Mouse (Mus musculus) kidney, embryonic 16.5 days (tissue): Measurements from ENCODE around the gene Unc93b1. TPM values are rescaled to one million over a fixed set of nuclear protein-coding genes. Genes with fewer than 3 reads are reported as not detected.

Experiments used
- ATAC-seq: fragments of 200-750 bp; cut with Nextera tagmentation; 2 replicates; pipeline ENCODE4 v1.8.0; 2017; ENCODE audit warnings: moderate TSS enrichment; ENCODE audit not compliant: low FRiP score, low TSS enrichment
- H3K27ac ChIP-seq: fragments of 300-500 bp; sonication (generic); 2 replicates; pipeline ENCODE4 v1.5.1; 2014; ENCODE audit warnings: low read length
- H3K27me3 ChIP-seq: fragments of 300-500 bp; sonication (generic); 2 replicates; pipeline ENCODE4 v1.6.1; 2014; ENCODE audit warnings: low read length, control low read depth, mixed read lengths; ENCODE audit not compliant: insufficient read depth
- H3K36me3 ChIP-seq: fragments of 300-500 bp; sonication (generic); 2 replicates; pipeline ENCODE4 v1.6.1; 2014; ENCODE audit warnings: low read length, control low read depth, mixed read lengths; ENCODE audit not compliant: insufficient read depth
- H3K4me1 ChIP-seq: fragments of 300-500 bp; sonication (generic); 2 replicates; pipeline ENCODE4 v1.6.1; 2014; ENCODE audit warnings: low read length, control low read depth, mixed read lengths; ENCODE audit not compliant: insufficient read depth
- H3K4me2 ChIP-seq: fragments of 300-500 bp; sonication (generic); replicated peaks from 2 replicates; pipeline ENCODE4 v1.6.1; 2014; ENCODE audit warnings: low read depth, low read length
- H3K4me3 ChIP-seq: fragments of 300-500 bp; sonication (generic); 2 replicates; pipeline ENCODE4 v1.5.1; 2014; ENCODE audit warnings: mild to moderate bottlenecking, low read length
- H3K9ac ChIP-seq: fragments of 300-500 bp; sonication (generic); replicated peaks from 2 replicates; pipeline ENCODE4 v1.6.1; 2014; ENCODE audit warnings: low read length
- H3K9me3 ChIP-seq: fragments of 300-500 bp; sonication (generic); 2 replicates; pipeline ENCODE4 v1.6.1; 2016; ENCODE audit warnings: low read length, control low read depth
- WGBS: fragments of 180-500 bp; shearing (Covaris S2); extraction: QIAGEN DNeasy Blood & Tissue Kit; methylation state at CpG from one replicate; pipeline ENCODE4 v1.1.7; 2014; 5-methylcytosine and 5-hydroxymethylcytosine counted together
- polyA plus RNA-seq: library from polyadenylated mRNA; unstranded; fragments of >200 nt; fragmentation: Nextera tagmentation; extraction: Ambion mirVana; gene quantifications from 2 replicates; pipeline ENCODE4 v1.2.1, GENCODE M21; 2015

Unc93b1 gene
- polyA plus RNA-seq, 1 experiment from 2014 or later: 23.1 TPM

DNA sequence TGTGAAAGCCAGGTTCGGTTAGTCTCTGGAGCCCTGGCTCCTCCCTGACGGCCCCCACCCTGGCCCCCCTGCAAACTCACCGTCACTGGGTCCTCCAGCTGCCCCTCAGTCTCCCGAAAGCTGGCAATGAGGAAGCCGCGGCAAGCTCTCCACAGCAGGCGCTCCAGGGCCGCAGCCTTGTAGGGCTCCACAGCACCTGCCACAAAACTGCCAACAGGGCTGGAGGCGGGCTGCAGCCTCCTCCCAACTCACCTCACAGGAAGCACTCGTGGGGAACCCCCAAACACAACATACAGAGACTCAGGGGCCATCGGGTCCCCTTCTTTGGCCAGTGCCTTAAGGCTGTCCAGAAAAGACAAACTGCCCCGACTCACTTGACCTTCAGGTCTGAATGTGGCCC lies 32.0 kb upstream of the Unc93b1 start:
- H3K4me1 ChIP-seq: peaks cover 38% of the 10 kb centered on the region
- no peaks in the 10 kb centered on the region for H3K9me3 ChIP-seq
- no peak overlapping the region for H3K4me2 ChIP-seq
- H3K9ac ChIP-seq: no peak overlapping the region
- no peaks in the 10 kb centered on the region for H3K27me3 ChIP-seq
- peaks cover 36% of the 10 kb centered on the region for H3K36me3 ChIP-seq
- no peak overlapping the region for H3K4me3 ChIP-seq
- H3K27ac ChIP-seq: no peak overlapping the region
- 83% methylated on average over 12 of the region's 12 CpGs for WGBS
- no peak for ATAC-seq

DNA sequence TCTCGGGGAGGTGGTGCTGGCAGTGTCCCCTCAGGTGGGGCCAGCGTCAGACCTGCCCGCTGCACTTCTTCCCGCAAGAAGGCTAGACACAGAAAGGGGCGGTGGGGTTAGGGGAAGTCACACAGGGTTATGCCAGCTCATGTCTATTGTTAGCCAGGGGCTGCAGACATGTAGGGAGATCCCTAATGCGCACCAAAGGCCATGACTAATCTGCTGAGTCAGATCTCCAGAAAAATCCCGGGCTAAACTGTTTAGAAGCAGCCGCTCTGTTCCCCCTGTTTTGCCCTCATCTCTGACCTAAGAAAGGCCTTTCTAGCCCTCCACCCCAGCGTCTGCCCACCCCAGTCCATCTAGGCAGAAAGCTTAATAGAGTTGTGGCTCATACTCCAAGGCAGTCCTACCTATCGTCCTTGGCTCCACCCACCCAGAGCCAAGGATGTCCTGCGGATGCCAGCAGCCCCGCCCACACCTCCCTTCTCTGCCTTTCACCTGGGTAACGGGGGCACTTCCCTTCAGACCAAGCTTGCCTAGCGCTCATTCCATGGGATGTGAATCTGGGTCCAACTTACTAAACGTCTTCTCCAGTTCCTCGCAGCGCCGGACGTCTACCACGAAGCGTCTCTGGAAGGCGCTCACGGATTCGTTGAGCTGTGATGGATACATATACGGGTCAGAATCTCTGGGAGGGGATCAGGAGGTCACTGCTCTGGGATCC lies 31.2 kb upstream of the Unc93b1 start:
- peaks cover 37% of the 10 kb centered on the region for H3K36me3 ChIP-seq
- H3K27ac ChIP-seq: no peak overlapping the region
- WGBS: 72% methylated on average over 25 of the region's 25 CpGs
- H3K4me2 ChIP-seq: 0 out of 2 replicates have a peak overlapping the region, but pooled peaks have one; percentile 83
- H3K9me3 ChIP-seq: no peaks in the 10 kb centered on the region
- no peak for ATAC-seq
- no peaks in the 10 kb centered on the region for H3K27me3 ChIP-seq
- 0 out of 2 replicates have a peak overlapping the region, but pooled peaks have one; percentile 2 for H3K9ac ChIP-seq
- no peak overlapping the region for H3K4me3 ChIP-seq
- H3K4me1 ChIP-seq: peaks cover 38% of the 10 kb centered on the region

DNA sequence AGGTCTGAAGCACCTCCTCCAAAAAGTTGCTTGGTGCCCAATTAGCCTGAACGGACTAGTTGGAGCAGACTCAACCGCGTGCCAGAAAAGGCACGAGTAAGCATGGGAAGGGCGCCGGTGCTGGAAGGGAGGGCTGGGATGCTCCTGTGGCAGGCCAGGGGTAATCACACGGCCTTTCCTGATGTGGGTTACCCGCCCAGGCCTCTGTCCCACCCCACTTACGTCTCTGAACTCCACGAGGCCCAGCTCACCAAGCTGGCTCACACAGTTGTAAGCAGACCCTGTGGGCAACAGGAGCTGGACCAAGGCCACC lies 30.7 kb upstream of the Unc93b1 start:
- peaks cover 38% of the 10 kb centered on the region for H3K4me1 ChIP-seq
- H3K36me3 ChIP-seq: peaks cover 41% of the 10 kb centered on the region
- WGBS: 54% methylated on average over 10 of the region's 10 CpGs

DNA sequence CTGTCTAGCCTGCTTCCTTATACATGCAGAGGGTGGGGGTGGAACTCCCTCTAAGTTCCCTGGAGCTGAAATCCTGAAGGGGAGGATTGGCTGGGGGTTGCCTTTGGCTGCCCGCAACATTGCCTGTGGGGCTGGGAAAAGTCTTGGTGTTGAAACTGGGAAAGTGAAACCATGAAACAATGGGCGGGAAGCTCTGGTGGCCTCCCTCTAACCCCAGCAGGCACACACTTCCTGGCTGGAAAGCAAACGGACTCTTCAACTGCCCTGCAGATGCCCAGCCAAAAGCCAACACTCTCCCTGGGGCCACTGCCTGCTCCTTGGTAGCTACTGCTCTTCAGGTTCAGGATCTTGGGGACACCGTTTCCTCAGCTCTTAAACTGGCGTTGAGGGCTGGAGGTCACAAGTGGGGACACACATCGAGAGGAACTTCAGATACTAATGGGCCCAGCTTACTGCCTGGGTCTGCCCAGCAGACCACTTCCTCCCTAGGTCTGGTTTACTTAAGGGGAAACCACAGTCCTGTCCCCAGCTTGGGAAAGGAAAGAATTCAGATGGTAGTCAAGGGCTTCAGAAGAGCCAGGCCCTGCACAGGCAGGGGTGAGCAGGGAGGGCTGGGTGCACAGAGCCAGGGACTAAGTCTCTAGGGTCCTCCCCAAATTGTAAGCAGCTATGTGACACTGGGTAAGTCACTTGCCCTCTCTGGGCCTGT lies 29.6 kb upstream of the Unc93b1 start:
- WGBS: 12% methylated on average over 6 of the region's 6 CpGs

More for the DNA sequence above, 30.7 kb upstream of the Unc93b1 start:
- H3K27ac ChIP-seq: peak overlapping the region; percentile 93; the same call in 1 of the 2 replicates
- H3K4me3 ChIP-seq: no peak overlapping the region; the same call in 1 of the 2 replicates
- no peaks in the 10 kb centered on the region for H3K27me3 ChIP-seq
- H3K9me3 ChIP-seq: no peaks in the 10 kb centered on the region
- no peak for ATAC-seq
- H3K9ac ChIP-seq: 0 out of 2 replicates have a peak overlapping the region, but pooled peaks have one; percentile 2
- H3K4me2 ChIP-seq: peak overlapping the region; percentile 83

DNA sequence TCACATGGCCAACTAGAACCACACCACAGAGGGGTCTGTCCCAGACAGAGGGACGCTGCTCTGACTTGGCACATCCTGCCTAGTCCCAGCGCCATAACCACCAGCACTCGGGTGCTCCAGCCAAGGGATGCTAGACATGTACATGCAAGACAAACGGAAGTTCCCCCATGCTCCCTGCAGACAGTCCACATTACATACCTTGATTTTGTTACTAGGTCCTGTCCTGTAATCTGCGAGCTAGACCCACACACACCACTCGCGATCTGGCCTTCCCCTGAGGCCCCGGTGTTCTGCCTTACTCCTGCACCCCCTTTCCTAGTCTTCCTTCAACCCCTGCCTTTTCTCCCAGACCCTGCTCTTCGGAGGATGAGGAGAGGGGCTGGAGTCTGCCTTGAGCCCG lies 28.7 kb upstream of the Unc93b1 start:
- peaks cover 38% of the 10 kb centered on the region for H3K4me1 ChIP-seq
- peaks cover 56% of the 10 kb centered on the region for H3K36me3 ChIP-seq
- no peaks in the 10 kb centered on the region for H3K27me3 ChIP-seq
- H3K9ac ChIP-seq: peak overlapping the region; percentile 78
- no peaks in the 10 kb centered on the region for H3K9me3 ChIP-seq
- 0 out of 2 replicates have a peak, but pooled peaks have one; percentile 1 for ATAC-seq
- 19% methylated on average over 10 of the region's 10 CpGs for WGBS
- peak overlapping the region; percentile 93 for H3K27ac ChIP-seq
- H3K4me3 ChIP-seq: peak overlapping the region; percentile 70
- peak overlapping the region; percentile 83 for H3K4me2 ChIP-seq

More for the DNA sequence above, 29.6 kb upstream of the Unc93b1 start:
- H3K27ac ChIP-seq: peak overlapping the region; percentile 93
- H3K9me3 ChIP-seq: no peaks in the 10 kb centered on the region
- H3K27me3 ChIP-seq: no peaks in the 10 kb centered on the region
- peak; percentile 8; the same call in 1 of the 2 replicates for ATAC-seq
- H3K36me3 ChIP-seq: peaks cover 52% of the 10 kb centered on the region
- peaks cover 38% of the 10 kb centered on the region for H3K4me1 ChIP-seq
- peak overlapping the region; percentile 70 for H3K4me3 ChIP-seq
- H3K4me2 ChIP-seq: peak overlapping the region; percentile 83
- peak overlapping the region; percentile 78 for H3K9ac ChIP-seq

DNA sequence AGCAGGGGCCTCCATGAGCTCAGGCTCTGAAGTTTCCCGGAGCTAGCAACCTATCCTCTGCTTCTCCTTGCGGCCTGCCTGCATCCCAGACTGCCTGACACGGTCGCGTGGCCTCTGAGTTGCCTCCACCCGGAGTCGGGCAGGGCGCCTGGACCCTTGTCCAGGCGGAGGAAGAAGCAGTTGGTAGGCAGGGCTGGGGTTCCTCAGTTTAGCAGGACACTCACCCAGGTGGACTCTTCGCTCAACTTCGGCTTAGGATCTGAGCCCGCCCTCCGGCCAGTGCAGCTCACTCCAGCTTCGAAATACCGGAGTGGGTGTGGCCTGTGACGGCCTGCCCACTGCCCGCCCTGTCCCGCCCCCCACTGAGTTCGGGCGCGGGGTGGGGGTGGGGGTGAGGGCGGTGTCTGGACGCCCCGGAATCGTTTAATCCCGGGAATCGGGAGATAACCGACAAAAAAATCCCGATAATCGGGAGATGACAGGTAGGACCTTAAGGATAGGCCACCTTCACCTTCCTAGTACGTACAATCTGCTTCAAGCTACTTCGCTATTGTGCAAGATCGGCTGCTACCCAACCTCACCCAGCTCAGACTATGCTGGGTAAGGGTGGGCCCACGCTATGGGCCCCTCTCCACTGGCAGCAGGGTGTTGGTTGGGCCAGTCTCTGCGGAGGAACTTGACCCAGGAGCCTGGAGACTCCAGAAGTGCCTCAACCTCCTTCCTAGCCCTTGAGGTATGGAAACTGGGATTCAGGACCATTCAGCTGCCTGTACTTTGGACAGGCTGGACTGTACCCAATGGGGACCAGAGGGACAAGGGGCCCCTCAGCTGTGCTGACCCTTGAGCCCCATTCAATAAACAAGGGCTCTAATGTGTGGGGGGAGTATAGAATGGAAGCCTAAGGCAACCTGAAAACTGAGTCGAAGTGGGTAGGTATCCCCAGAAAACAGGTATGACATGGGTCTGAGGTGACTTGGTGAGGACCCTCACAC lies 27.9 kb upstream of the Unc93b1 start, which contains the start of gene Tcirg1:
TSS of gene Tcirg1 (minus strand) at position 339 of the 992 bp plus-strand sequence.
- H3K4me2 ChIP-seq: peak within 1 kb of the TSS; percentile 83
- peaks cover 45% of the 10 kb centered on the region for H3K4me1 ChIP-seq
- peak within 1 kb of the TSS; percentile 70 for H3K4me3 ChIP-seq
- no peaks in the 10 kb centered on the region for H3K9me3 ChIP-seq
- H3K27me3 ChIP-seq: no peaks in the 10 kb centered on the region
- peak within 1 kb of the TSS; percentile 93 for H3K27ac ChIP-seq
- peak; percentile 88 for ATAC-seq
- H3K36me3 ChIP-seq: peaks cover 48% of the 10 kb centered on the region
- WGBS: 3% methylated on average over 35 of the region's 36 CpGs
- peak within 1 kb of the TSS; percentile 78 for H3K9ac ChIP-seq

DNA sequence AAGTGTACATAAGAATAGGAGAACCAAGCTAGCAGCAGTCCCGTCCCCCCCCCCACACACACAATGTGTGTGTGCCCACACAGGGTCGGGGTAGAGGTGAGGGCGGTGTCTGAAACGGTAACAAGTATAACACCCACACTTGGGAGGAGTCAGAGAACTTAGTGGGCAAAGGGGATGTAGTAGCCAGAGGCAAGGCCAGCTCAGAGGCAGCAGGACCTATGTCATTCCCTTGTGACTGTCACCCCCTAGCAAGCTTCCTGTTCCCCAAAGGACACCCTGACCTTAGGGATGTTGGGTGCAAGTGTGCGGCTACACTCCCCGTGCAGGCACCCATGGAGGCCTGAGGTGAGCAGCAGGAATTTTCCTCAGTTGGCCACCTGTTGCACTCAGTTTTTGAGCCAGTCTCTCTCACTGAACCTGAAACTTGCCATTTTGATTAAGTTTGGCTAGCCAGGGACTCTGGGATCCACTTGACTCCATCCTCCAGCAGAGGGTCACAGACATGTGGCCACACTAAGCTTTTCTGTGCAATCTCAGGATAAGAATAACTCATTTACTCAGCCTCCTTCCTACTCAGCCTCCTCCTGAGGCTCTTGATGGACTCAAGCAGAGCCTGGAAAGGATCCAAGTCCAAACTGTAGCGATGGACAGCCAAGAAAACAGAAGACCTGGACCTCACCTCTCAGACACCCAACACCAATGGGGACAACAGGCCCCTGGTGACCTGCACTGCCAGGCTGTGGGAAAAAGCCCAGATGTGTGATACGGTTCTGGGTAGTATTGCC lies 26.9 kb upstream of the Unc93b1 start:
- 0 out of 2 replicates have a peak overlapping the region, but pooled peaks have one; percentile 70 for H3K4me3 ChIP-seq
- H3K4me1 ChIP-seq: peaks cover 46% of the 10 kb centered on the region
- no peaks in the 10 kb centered on the region for H3K9me3 ChIP-seq
- H3K4me2 ChIP-seq: peak overlapping the region; percentile 83
- ATAC-seq: no peak
- peaks cover 39% of the 10 kb centered on the region for H3K36me3 ChIP-seq
- H3K27ac ChIP-seq: no peak overlapping the region; the same call in 1 of the 2 replicates
- no peaks in the 10 kb centered on the region for H3K27me3 ChIP-seq
- peak overlapping the region; percentile 78; the same call in 1 of the 2 replicates for H3K9ac ChIP-seq
- WGBS: 63% methylated on average over 8 of the region's 8 CpGs

DNA sequence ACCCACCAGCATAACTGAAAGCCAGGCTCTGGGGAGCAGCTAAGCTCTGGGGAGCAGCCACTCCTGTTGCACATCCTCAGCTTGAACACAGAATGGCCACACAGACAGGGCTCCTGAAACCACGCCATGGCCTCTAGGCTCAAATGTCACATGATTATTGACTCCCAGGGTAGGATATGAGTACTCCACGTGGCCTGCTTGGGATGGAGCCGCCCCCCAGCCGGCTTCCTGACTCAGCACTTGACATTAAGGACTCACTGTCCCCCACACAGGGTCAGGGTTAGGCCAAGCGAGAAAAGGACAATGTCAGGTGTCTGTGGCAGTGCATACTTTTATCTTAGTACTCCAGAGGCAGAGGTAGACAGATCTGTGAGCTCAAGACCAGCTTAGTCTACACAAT lies 24.8 kb upstream of the Unc93b1 start:
- peaks cover 29% of the 10 kb centered on the region for H3K36me3 ChIP-seq
- H3K9me3 ChIP-seq: no peaks in the 10 kb centered on the region
- no peak overlapping the region for H3K27ac ChIP-seq
- H3K4me2 ChIP-seq: no peak overlapping the region
- no peak for ATAC-seq
- no peak overlapping the region for H3K4me3 ChIP-seq
- H3K27me3 ChIP-seq: no peaks in the 10 kb centered on the region
- WGBS: 69% methylated on average over 5 of the region's 5 CpGs
- H3K4me1 ChIP-seq: peaks cover 40% of the 10 kb centered on the region
- no peak overlapping the region for H3K9ac ChIP-seq
